Mouse (Mus musculus) megakaryocyte, embryonic 14.5 days (primary cell): ENCODE data around the gene Ube2f. TPM values are rescaled to one million over a fixed set of nuclear protein-coding genes. Genes with fewer than 3 reads are reported as not detected.

Experiments
- H3K27me3 ChIP-seq: replicated peaks from 2 replicates; pipeline ENCODE3; 2012; ENCODE audit warnings: inconsistent platforms
- H3K36me3 ChIP-seq: replicated peaks from 2 replicates; pipeline ENCODE3; 2012; ENCODE audit warnings: low read length, inconsistent platforms, mixed read lengths
- H3K4me1 ChIP-seq: 2 replicates; pipeline ENCODE4 v1.6.1; 2012; ENCODE audit warnings: inconsistent platforms
- H3K4me3 ChIP-seq: replicated peaks from 2 replicates; pipeline ENCODE3; 2012; ENCODE audit warnings: moderate library complexity, mild to moderate bottlenecking, inconsistent platforms
- H3K9me3 ChIP-seq: 2 replicates; pipeline ENCODE4 v1.6.1; 2012; ENCODE audit warnings: inconsistent platforms
- FLI1 ChIP-seq: IDR thresholded peaks from 2 replicates; pipeline ENCODE4 v1.6.1; 2012; ENCODE audit warnings: low read length, inconsistent platforms, mixed read lengths
- GATA1 ChIP-seq: IDR thresholded peaks from 3 replicates; pipeline ENCODE4 v1.6.1; 2012; ENCODE audit warnings: mixed read lengths, low read length, inconsistent platforms, borderline replicate concordance
- polyA plus RNA-seq: library from polyadenylated mRNA; stranded (reverse); fragments of >175 nt; gene quantifications from 2 replicates; pipeline ENCODE4 v1.2.3, GENCODE M21; 2012; ENCODE audit warnings: low replicate concordance; ENCODE audit not compliant: insufficient read depth

The Ube2f gene
- polyA plus RNA-seq, 1 experiment: 13.4 TPM

DNA sequence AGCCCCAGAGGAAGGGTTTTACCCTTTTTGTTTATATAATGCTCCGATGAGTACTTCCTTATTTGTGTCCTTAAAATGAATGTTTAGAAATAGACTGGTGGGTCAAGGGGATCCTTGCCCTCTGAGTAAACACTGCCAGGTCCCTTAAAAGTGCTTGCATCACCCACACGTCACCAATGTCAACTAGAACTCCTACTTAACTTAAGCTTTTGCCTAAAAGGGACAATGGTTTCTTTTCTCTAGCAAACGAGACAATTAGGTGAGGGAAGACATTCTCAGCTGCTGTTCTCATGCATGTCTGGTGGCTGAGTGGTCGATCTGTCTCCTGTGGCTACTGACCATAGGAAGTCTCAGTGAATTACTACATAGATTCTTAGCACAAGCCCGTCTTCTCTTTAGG, 18.2 kb upstream of the Ube2f start:
- Histone ChIP-seq H3K36me3 (no peaks in the 10 kb centered on the region), H3K4me1 (peaks cover 54% of the 10 kb centered on the region), H3K9me3 (peaks cover 5% of the 10 kb centered on the region), H3K27me3 (peaks cover 9% of the 10 kb centered on the region), H3K4me3 (no peak overlapping the region)
- TF ChIP-seq GATA1 (no peak), FLI1 (no peak)

DNA sequence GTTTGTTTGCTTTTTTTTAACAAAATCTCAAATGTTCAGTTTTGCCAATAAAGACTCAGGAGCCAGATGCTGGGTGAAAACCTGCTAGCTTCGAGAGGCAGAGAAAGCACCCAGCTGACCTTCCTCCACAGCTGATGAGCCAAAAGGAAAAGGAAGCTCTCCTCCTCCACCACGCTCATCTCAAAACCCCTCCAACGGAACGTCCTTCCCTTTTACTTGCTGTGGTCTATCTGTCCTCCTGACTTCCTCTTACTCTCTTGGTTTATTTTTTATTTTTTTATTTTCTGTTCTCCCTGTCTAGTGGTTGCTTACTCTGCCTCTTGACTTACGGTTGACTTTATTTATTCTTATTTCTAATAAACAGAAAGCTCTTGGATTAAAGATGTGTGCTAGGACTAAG, 14.7 kb upstream of the Ube2f start:
- TF ChIP-seq GATA1 (no peak), FLI1 (no peak)
- Histone ChIP-seq H3K9me3 (peaks cover 5% of the 10 kb centered on the region), H3K27me3 (no peaks in the 10 kb centered on the region), H3K4me3 (peak overlapping the region; percentile 73), H3K36me3 (no peaks in the 10 kb centered on the region), H3K4me1 (peaks cover 59% of the 10 kb centered on the region)

DNA sequence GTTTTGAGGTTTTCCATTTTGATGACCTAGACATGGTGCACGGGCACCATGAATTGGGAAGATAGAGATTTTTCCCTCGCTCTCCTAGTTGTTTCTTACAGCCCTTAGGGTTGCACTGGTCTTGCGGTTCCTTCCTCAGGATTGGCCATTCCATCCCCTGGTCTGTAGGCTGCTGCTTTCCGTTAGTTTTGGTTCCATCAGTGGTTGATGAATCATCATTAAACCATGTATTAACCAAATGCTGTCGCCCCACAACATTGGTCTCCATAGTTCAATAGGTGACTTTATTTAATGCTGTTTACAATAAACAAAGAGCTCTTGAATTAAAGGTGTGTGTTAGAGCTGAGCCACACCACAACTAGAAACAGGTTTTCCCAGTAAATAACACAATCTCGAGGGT, 12.4 kb upstream of the Ube2f start:
- H3K4me1 ChIP-seq: peaks cover 58% of the 10 kb centered on the region
- H3K36me3 ChIP-seq: no peaks in the 10 kb centered on the region
- no peak overlapping the region for H3K4me3 ChIP-seq
- no peaks in the 10 kb centered on the region for H3K9me3 ChIP-seq
- H3K27me3 ChIP-seq: no peaks in the 10 kb centered on the region
- no peak for TF ChIP-seq FLI1
- TF ChIP-seq GATA1: no peak

DNA sequence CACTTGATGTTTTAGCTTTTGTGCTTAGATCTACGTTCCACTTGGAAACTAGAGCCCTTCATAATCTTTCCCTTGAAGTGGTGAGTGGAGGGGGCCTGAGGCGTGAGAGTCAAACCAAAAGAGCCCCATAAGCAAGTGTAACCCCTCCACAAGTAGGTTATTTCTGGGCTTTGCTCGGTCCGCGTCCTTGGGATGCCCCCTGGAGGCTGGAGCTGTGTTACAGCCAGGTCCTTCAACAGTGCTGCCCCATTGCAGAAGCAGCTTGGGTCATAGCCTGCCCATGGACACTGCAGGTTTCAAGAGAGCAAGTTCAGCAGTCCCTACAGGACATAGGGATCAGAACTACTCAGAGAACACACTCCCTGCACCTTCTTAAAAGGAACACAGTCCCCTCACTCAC, 11.0 kb upstream of the Ube2f start:
- no peak for TF ChIP-seq FLI1
- no peak for TF ChIP-seq GATA1
- no peak overlapping the region for H3K4me3 ChIP-seq
- H3K27me3 ChIP-seq: no peaks in the 10 kb centered on the region
- H3K36me3 ChIP-seq: no peaks in the 10 kb centered on the region
- no peaks in the 10 kb centered on the region for H3K9me3 ChIP-seq
- H3K4me1 ChIP-seq: peaks cover 63% of the 10 kb centered on the region

DNA sequence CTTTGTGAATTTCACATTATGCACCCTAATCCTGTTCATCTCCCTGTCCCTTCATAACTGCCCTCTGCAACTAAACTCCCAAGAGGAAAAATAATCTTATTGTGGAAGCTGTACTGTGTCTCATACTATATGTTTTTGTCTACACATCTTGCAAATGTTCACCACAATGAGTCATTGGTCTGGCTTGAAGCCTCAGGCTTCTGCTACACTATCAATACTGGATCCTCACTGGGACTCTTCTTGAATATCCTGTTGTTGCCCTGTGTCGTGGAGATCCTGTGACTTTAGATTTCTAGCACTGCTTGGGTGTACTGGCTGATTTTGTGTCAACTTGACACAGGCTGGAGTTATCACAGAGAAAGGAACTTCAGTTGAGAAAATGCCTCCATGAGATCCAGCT, 10.3 kb upstream of the Ube2f start:
- Histone ChIP-seq H3K36me3 (no peaks in the 10 kb centered on the region), H3K27me3 (no peaks in the 10 kb centered on the region), H3K4me1 (peaks cover 60% of the 10 kb centered on the region), H3K9me3 (no peaks in the 10 kb centered on the region), H3K4me3 (no peak overlapping the region)
- TF ChIP-seq FLI1 (no peak), GATA1 (no peak)

DNA sequence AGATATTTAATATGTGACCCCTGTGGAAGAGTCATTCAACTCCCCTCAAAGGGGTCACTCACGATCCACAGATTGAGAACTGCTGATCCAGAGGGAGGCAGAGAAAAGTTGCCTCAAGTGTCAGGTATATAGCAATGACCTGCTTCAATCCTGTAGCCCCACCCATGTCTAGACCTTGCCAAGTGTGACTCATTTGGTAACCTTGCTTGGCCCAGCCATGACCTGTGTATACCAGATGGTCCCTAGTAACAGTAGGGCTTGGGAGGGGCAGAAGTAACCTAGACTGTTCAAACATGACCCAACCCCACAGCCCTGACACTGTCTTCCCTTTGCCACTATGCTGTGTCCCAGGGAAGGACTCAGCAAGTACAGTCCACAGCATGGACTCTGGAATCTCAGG, 9.4 kb upstream of the Ube2f start:
- H3K9me3 ChIP-seq: no peaks in the 10 kb centered on the region
- H3K36me3 ChIP-seq: no peaks in the 10 kb centered on the region
- peaks cover 60% of the 10 kb centered on the region for H3K4me1 ChIP-seq
- H3K27me3 ChIP-seq: no peaks in the 10 kb centered on the region
- H3K4me3 ChIP-seq: no peak overlapping the region
- TF ChIP-seq FLI1 (no peak), GATA1 (no peak)

DNA sequence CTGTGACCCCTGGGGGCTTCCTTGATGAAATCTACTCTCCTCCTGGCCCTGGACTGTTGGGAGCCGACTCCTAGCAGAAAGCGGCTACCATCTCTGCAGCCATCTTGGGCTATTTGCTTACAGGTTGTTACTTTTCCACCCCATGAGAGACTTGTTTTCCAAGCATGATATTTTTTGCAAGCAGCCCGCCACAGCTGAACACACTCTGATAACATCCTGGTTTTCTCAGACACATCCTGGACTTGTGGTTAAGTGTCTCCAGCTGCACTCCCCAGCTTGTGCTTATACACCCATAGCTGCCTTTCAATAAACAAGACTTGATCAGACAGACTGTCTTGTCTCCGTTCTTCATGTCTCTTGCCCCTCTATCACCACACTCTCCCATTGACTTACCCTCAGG, 8.9 kb upstream of the Ube2f start:
- Histone ChIP-seq H3K36me3 (no peaks in the 10 kb centered on the region), H3K9me3 (no peaks in the 10 kb centered on the region), H3K4me3 (no peak overlapping the region), H3K27me3 (no peaks in the 10 kb centered on the region), H3K4me1 (peaks cover 57% of the 10 kb centered on the region)
- TF ChIP-seq GATA1 (no peak), FLI1 (no peak)

DNA sequence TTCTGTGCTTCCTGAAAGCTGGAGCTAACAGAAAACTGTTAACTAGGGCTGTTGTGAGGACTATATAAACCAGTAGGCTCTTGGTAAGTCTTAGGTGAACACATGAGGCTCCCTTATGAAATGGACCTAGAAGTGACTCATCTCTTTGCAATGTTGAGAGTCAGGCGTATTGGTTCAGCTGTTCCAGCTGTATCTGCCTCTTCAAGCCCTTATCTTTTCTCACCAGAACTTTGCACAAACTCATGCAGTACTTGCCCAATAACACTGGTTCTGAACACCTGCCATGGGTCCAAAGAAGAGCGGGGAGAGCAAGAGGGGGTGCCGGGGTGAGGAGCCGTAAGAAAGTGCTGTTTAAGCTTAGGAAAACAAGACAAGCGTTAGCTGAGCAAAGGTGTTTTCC, 1.9 kb upstream of the Ube2f start:
- Histone ChIP-seq H3K4me3 (no peak overlapping the region), H3K27me3 (no peaks in the 10 kb centered on the region), H3K9me3 (no peaks in the 10 kb centered on the region), H3K36me3 (no peaks in the 10 kb centered on the region), H3K4me1 (peaks cover 61% of the 10 kb centered on the region)
- TF ChIP-seq FLI1 (no peak), GATA1 (no peak)

DNA sequence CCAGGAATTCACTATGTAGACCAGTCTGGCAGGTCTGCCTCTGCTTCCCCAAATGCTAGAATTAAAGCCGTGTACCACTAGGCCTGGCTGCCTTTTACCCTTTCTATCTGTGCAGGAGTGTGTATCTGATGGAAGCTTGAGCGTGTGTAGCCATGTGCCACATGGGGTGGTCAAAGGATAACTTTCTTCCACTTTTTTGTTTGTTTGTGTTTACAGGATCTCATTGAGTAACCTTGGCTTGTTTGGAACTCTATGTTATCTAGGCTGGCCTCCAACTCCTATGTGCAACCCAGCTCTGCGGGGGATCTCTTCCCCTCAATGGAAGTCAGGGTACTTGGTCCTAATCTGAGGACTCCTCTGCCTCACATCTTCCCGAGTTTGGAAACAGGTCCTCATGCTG, 1.1 kb upstream of the Ube2f start:
- H3K9me3 ChIP-seq: no peaks in the 10 kb centered on the region
- H3K36me3 ChIP-seq: peaks cover 6% of the 10 kb centered on the region
- no peak for TF ChIP-seq GATA1
- no peak for TF ChIP-seq FLI1
- no peaks in the 10 kb centered on the region for H3K27me3 ChIP-seq
- H3K4me1 ChIP-seq: peaks cover 63% of the 10 kb centered on the region
- peak overlapping the region; percentile 96 for H3K4me3 ChIP-seq

DNA sequence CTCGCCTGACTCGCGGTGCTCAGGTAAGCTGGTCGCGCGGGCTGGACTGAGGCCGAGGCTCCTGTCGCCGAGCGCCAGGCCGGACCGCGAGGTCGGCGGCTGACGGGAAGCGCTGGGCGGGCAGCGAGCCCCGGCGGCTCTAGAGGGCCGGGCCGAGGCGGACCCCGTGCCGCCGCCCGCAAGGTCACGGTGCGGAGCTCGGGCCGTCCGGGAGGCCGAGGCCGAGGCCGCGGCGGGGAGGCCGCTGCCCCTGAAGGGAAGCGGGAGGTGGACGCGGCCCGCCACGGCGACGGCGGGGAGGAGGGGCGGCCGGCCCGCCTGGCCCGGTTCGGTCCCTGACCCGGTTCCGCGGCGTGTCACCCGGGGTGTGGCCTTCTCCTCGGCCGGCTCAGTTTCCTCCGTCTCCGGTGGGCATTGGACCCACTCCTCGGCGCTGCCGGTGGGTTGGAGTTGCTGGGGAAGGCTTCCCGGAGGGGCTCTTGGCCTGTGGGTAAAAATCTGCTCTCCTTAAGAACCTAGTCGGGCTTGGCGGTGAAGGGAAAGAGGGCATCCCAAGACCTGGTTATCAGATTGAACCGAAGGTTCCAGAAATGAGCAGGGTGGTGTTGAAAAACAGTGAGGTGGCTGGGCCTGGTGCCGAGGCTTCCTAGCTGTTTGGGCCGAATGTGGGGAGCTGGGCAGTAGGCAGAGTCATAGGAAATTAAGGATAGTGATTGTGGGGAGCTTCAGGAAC, 477 bp downstream of the Ube2f start:
- H3K27me3 ChIP-seq: no peaks in the 10 kb centered on the region
- peaks cover 22% of the 10 kb centered on the region for H3K36me3 ChIP-seq
- H3K9me3 ChIP-seq: no peaks in the 10 kb centered on the region
- H3K4me3 ChIP-seq: peak overlapping the region; percentile 96
- H3K4me1 ChIP-seq: peaks cover 59% of the 10 kb centered on the region
- TF ChIP-seq GATA1: no peak
- TF ChIP-seq FLI1: no peak

DNA sequence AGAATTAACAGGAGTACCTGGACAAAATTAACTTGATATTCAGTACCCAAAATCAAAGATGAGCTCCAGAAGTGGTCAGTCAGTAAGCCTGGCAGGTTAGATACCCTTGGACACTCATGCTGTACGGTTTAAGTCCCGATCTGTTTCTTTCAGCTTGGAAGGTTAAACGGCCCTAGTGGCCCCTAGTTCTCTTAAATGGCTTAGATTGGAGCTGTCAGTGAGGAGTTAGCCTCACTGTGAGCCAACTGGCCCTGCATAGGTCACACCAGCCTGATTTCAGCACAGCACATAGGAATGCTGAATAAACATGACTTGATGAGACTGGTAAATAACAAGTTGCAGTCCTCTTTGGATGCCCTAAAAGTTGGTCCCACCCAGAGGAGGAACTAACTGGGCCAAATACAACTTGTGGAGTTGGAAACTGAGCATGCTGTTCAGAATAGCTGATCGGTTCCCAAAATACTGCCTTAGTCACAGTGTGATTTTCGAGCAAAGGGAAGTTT, 1.1 kb downstream of the Ube2f start:
- no peaks in the 10 kb centered on the region for H3K9me3 ChIP-seq
- peaks cover 55% of the 10 kb centered on the region for H3K4me1 ChIP-seq
- no peaks in the 10 kb centered on the region for H3K27me3 ChIP-seq
- peaks cover 26% of the 10 kb centered on the region for H3K36me3 ChIP-seq
- TF ChIP-seq GATA1: no peak
- peak overlapping the region; percentile 96 for H3K4me3 ChIP-seq
